Mouse (Mus musculus): ENCODE measurements around the gene Olfml3. TPM values are rescaled to one million over a fixed set of nuclear protein-coding genes. Genes with fewer than 3 reads are reported as not detected.

Olfml3 gene
- polyA plus RNA-seq, 2 experiments: 1.2 to 1.7 TPM

DNA sequence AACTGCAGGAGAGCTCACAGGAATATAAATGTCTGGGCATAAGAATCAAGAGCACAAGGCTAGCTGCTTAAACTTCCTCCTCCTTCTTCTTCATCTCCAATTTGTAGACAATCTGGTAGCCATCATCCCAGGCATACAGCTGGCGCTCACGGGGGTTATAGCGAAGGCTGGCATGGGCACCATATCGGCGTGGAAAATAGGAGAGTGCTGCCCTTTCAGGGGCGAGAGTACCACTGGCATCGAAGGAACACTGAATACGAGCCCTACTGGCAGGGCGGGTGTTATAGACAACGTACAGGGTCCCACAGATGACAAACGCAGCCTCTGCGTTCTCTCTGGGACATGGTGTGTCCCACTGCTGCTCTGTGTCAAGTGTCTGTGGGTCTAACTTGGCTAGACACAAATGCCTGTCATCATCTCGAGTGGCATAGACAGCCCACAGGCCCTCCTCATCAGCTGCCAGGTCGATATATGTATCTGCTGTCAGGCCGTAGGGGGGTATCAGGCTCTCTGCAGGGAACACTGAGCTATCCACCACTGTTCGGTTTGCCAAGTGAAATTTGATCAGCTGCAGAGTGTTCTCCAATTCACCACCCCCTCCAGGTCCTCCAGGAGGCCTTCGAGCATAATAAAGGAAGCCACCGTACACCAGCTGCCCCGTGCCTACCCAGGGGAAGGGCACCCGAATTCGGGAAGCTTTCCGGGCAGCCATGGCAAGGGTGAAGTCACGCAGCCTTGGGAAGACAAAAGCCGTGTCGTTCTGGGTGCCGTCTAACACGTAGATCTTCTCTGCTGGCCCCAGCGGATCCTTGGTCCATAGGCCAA is 1.8 kb downstream of the Olfml3 start:
- Histone ChIP-seq H3K4me2 (ENCODE audit: low read depth) (no peak overlapping the region), H3K9ac (replicated peaks) (no peak overlapping the region), H3K4me3 (ENCODE audit: insufficient read depth in 1 of 2, low read depth in 2 of 2, low read length in 2 of 2) (no peak overlapping the region)

GRCm38 (mm10) chr3:103734696-103735519 is 2.9 kb downstream of the Olfml3 start:
- no peaks in the 10 kb centered on the region for H3K27me3 ChIP-seq (ENCODE audit: control insufficient read depth, insufficient read depth, low read length)
- H3K4me3 ChIP-seq (ENCODE audit: insufficient read depth in 1 of 2, low read depth in 2 of 2, low read length in 2 of 2): no peak overlapping the region
- ATAC-seq (ENCODE audit: insufficient read depth): no peak
- DNase-seq (ENCODE audit: low read depth in 3 of 3, low spot score in 3 of 3): no peak
- H3K27ac ChIP-seq: no peak overlapping the region
- TF ChIP-seq EP300 (IDR thresholded peaks at IDR 0.05; ENCODE audit: low read depth) (no peak), CTCF (IDR thresholded peaks at IDR 0.05; ENCODE audit: low read depth) (no peak)
- no peaks in the 10 kb centered on the region for H3K9me3 ChIP-seq (ENCODE audit: control insufficient read depth, low read length)
- no peak overlapping the region for H3K9ac ChIP-seq (replicated peaks)
- H3K4me2 ChIP-seq (ENCODE audit: low read depth): no peak overlapping the region
- H3K4me1 ChIP-seq (replicated peaks; ENCODE audit: control insufficient read depth in 2 of 2, insufficient read depth in 2 of 2, low read length in 1 of 2): no peaks in the 10 kb centered on the region; a peak in 2 of 4 replicates
- H3K36me3 ChIP-seq (replicated peaks; ENCODE audit: control insufficient read depth, insufficient read depth, low read depth): no peaks in the 10 kb centered on the region
- WGBS (ENCODE audit: insufficient replicate concordance): 37% methylated on average over 11 of the region's 11 CpGs

More for the DNA sequence above, 1.8 kb downstream of the Olfml3 start:
- Histone ChIP-seq H3K36me3 (replicated peaks; ENCODE audit: control insufficient read depth, insufficient read depth, low read depth) (peaks cover 4% of the 10 kb centered on the region), H3K27me3 (ENCODE audit: control insufficient read depth, insufficient read depth, low read length) (no peaks in the 10 kb centered on the region), H3K27ac (no peak overlapping the region), H3K4me1 (replicated peaks; ENCODE audit: control insufficient read depth in 2 of 2, insufficient read depth in 2 of 2, low read length in 1 of 2) (no peaks in the 10 kb centered on the region; a peak in 2 of 4 replicates), H3K9me3 (ENCODE audit: control insufficient read depth, low read length) (no peaks in the 10 kb centered on the region)
- 85% methylated on average over 28 of the region's 28 CpGs for WGBS (ENCODE audit: insufficient replicate concordance)
- no peak for TF ChIP-seq EP300 (IDR thresholded peaks at IDR 0.05; ENCODE audit: low read depth)
- TF ChIP-seq CTCF (IDR thresholded peaks at IDR 0.05; ENCODE audit: low read depth): no peak
- no peak for DNase-seq (ENCODE audit: low read depth in 3 of 3, low spot score in 3 of 3)
- no peak for ATAC-seq (ENCODE audit: insufficient read depth)

GRCm38 (mm10) chr3:103733799-103734695 is 3.8 kb downstream of the Olfml3 start:
- Histone ChIP-seq H3K9me3 (ENCODE audit: control insufficient read depth, low read length) (no peaks in the 10 kb centered on the region), H3K4me1 (replicated peaks; ENCODE audit: control insufficient read depth in 2 of 2, insufficient read depth in 2 of 2, low read length in 1 of 2) (no peaks in the 10 kb centered on the region; a peak in 2 of 4 replicates), H3K36me3 (replicated peaks; ENCODE audit: control insufficient read depth, insufficient read depth, low read depth) (no peaks in the 10 kb centered on the region), H3K9ac (replicated peaks) (no peak overlapping the region), H3K27ac (no peak overlapping the region), H3K27me3 (ENCODE audit: control insufficient read depth, insufficient read depth, low read length) (no peaks in the 10 kb centered on the region), H3K4me2 (ENCODE audit: low read depth) (no peak overlapping the region), H3K4me3 (ENCODE audit: insufficient read depth in 1 of 2, low read depth in 2 of 2, low read length in 2 of 2) (no peak overlapping the region)
- whole genome bisulfite sequencing (ENCODE audit: insufficient replicate concordance): 65% methylated on average over 19 of the region's 19 CpGs
- ATAC-seq (ENCODE audit: insufficient read depth) (no peak), DNase-seq (ENCODE audit: low read depth in 3 of 3, low spot score in 3 of 3) (no peak)
- TF ChIP-seq EP300 (IDR thresholded peaks at IDR 0.05; ENCODE audit: low read depth) (no peak), CTCF (IDR thresholded peaks at IDR 0.05; ENCODE audit: low read depth) (no peak)

DNA sequence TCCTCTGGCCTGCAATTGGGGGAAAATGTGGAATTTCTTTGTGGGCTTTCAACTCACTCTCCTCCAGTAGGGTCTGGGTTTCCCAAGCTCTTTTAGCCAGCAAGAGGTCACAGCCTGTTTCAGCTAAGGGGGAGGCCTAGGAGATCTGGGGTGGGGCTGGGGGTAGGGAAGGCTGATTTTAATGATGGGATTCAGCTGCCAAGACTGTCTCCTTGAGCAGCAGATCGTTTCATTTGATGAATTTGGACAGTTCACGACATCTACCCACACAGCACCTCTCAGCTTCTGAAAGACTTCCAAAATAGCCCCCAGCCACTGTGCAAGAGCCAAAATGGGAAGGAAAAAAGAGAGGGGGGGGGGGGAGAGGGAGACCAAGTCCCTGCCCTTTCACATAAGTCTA is 4.6 kb downstream of the Olfml3 start:
- Histone ChIP-seq H3K9me3 (ENCODE audit: control insufficient read depth, low read length) (no peaks in the 10 kb centered on the region), H3K27me3 (ENCODE audit: control insufficient read depth, insufficient read depth, low read length) (no peaks in the 10 kb centered on the region), H3K36me3 (replicated peaks; ENCODE audit: control insufficient read depth, insufficient read depth, low read depth) (no peaks in the 10 kb centered on the region), H3K4me1 (replicated peaks; ENCODE audit: control insufficient read depth in 2 of 2, insufficient read depth in 2 of 2, low read length in 1 of 2) (no peaks in the 10 kb centered on the region; a peak in 2 of 4 replicates), H3K27ac (no peak overlapping the region), H3K4me2 (ENCODE audit: low read depth) (no peak overlapping the region), H3K4me3 (ENCODE audit: insufficient read depth in 1 of 2, low read depth in 2 of 2, low read length in 2 of 2) (no peak overlapping the region), H3K9ac (replicated peaks) (no peak overlapping the region)
- 41% methylated on average over 2 of the region's 2 CpGs for WGBS (ENCODE audit: insufficient replicate concordance)
- DNase-seq (ENCODE audit: low read depth in 3 of 3, low spot score in 3 of 3) (no peak), ATAC-seq (ENCODE audit: insufficient read depth) (no peak)
- TF ChIP-seq CTCF (IDR thresholded peaks at IDR 0.05; ENCODE audit: low read depth) (no peak), EP300 (IDR thresholded peaks at IDR 0.05; ENCODE audit: low read depth) (no peak)
